Mouse (Mus musculus) kidney, adult 11 months (tissue): ENCODE data around the gene Smyd2.

ENCODE experiments used
- DNase-seq: peaks from one replicate; pipeline ENCODE4 v3.0.0; 2022

The Smyd2 gene

DNA sequence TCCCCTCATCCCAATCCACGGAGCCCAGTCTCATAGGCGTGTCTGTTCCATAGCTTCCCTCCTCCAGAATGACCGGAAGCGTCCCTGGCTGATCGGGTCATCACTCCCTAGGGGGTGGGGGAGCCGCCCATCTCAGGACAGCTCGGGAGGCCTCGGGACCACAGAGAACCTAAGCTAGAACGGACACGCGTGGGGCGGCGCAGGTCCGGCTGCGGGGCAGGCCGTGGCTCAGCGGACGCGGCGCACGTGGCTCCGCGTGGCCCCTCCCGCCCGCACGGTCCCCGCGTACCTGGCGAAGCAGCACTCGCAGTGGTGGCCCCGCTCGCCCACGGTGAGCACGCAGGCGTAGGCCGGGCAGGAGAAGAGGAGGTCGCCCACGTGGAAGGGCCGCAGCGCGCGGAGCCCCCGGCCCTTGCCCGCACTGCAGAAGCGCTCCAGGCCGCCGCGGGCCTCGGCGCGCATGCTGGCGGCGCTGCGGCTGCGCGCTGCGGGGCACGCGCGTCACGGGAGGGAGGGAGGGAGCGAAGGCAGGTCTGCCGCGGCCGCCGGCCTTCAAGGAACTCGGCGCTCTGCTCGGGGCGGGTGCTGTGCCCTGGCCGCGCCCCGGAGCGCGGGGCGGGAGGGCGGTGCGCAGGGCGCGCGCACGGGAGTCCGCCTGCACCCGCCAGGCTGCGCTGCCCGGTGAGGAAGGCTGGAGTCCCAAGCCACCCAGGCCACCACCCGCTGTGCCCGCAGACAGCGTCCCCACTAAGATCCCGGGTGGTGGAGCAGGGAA lies at the start of gene Smyd2:
Gene Smyd2, minus strand, starts transcription at position 546 of the 775 bp plus-strand sequence.
- DNase-seq = peak; percentile 70

DNA sequence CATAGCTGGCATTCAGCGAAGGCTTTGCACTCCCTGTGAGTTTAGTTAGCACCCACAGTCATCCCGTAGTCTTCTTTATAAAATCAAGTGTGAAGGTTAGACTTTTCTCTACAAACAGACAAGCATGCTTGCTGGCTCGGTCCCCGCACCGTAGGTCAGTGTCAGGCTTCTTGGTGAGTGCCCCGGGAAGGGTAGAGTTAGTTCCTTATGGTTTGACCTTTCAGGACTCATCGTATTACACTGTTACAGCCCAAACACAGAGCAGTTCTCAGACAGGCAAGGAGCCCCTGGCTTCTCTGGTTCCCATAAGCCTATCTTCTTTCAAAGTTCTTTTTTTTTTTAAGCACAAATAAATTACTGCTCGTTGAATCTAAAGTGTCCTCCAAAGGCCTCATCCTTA lies 48.2 kb upstream of the Smyd2 start:
- no peak for DNase-seq

DNA sequence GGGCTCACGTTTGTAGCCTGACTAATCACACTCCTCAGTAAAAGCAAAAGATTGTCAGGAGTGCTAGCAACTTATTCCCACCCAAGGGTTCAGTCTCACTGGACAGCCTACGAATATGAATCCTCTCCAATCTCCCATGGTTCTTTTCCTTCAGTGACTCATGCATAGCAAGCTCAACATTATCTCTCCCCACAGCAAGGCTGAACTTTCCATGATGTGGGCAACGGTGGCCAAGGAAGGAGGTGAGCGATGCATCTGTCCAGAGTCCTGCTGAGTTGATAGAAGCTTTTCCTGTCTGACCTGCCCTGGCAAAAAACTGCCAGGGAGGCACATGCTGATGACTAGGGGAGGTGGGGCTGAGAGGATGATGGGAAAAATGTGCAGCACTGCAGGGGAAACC lies 45.9 kb upstream of the Smyd2 start:
- no peak for DNase-seq

DNA sequence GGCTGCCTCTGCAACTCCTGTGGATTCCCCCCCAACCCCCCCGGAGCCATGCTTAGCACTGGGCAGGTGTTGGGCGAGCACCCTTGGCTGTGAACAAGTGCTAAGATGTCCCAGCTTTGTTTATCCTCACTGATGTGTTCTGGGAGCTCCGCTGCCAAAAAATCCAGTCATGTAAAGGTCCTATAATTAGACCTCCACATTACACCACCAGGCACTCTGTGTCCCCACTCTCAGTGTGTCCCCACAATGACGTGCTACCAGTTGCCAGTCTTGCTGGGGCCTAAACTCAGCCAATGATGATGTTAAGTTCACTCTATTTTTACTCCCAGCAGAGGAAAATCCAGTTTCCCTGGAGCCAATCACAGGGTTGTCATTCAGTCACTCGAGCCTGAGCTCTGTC lies 38.3 kb upstream of the Smyd2 start:
- no peak for DNase-seq

DNA sequence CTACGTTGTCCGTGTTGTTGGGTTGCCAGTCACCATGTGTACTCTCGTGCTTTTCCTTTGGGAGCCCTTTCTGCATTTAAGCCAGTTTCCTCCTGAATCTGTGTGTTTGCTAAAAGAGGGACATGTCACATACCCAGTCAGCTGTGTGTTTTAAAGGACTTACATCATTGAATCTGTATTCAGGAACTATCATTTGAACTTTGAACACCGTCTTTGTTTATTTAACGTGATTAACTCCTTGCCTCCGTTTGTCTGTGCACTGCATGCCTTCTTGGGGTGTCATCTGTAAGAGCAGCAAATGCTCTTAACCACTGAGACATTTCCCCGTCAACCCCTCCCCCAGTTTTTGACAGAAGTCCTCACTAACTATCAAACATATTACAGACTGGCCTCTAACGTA lies 37.6 kb upstream of the Smyd2 start:
- no peak for DNase-seq

DNA sequence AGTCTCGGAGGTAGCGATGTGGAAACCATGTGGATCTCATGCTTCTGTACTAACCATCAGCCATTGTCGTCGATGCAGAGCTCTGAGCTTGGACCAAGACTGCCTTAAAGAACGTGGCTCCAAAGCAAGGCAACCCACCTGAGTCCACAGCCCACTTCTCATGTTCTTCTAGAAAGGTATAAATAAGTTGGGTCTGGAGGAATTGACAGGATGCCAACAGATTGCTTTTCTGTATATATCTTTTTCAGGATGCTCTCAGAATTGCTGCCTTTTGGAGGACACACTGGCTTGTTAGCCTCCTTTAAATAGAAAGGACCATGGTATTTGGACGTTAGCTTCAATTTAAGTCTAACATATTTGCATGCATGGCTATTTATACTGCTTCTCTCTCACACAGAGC lies 29.7 kb upstream of the Smyd2 start:
- no peak for DNase-seq

DNA sequence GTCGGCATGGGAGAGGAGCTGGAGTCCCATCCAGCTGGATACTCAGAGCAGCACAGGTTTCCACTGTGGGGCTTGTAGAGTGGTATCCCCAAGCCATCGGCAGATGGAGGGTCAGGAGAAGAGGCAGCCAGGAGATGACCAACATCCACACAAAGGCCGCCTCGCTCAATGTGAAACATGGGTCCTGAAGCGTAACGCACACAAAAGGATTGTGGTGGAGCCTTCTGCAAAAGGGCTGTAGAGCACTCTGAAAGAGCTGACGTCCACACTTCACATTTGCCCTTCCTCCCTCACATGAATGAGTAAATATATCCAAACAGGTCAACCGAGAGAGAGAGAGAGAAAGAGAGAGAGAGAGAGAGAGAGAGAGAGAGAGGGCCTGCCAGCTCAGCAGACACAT lies 25.2 kb upstream of the Smyd2 start:
- no peak for DNase-seq

DNA sequence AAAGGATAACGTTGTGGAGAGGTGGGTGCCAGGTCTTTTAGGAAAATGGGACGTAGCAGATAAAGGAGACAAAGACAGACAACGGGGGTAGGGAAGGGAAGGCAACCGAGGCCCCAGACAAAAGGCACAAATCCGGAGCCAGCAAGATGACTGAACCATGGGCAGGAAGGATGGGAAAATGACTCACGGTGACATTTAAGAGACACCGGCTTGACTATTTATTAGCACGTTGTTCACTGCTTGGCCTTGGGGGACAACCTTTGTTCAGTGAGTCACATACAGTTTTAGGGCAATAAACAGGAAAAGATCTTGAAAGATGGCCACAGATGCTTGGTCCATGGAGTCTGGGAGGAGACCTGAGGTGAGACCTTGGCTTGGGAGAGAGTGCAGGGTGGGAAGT lies 24.0 kb upstream of the Smyd2 start:
- DNase-seq = no peak

DNA sequence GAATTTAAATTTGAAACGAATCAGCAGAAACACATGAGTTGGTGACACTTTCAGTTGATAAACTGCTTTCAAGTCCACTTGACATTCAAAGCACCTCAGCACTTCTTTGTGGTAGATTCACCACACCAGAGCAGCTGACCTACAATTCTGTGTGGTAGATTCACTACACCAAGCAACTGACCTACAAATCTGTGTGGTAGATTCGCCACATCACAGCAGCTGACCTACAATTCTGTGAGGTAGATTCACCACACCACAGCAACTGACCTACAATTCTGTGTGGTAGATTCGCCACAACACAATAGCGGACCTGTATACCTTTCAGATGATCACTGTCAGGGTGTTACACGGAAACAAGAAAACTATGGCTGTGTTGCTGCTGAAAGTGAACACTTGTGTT lies 19.6 kb upstream of the Smyd2 start:
- DNase-seq = no peak

DNA sequence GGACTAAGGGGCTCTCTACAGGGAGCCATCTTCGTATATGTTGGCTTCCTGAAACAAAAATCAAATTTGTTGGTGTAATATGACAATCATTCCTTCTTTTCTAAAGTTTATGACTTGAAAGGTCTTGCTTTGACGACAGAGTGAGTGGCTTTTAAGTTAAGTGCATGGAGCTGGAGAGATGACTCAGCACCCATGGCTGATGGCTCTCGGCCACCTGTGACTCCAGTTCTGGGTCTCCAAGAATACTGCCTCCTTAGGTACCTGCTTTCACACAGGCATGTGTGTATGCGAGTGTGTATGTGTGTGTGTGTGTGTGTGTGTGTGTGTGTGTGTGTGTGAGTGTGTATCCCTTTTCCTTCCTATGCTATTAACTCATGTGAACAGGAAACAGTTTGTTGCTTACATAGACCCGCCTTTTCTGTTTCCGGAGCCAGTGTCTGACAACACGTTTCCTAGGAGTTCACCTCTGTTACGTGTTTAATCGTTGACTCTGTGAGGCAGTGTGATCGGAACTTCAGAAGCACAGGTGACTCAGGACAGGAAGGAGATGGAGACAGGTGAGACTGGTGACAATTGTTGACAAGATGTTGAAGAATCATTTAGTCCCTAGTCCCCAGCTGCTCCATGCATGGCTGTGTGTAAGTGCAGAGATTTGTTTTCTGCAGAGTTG lies 14.4 kb upstream of the Smyd2 start:
- no peak for DNase-seq

DNA sequence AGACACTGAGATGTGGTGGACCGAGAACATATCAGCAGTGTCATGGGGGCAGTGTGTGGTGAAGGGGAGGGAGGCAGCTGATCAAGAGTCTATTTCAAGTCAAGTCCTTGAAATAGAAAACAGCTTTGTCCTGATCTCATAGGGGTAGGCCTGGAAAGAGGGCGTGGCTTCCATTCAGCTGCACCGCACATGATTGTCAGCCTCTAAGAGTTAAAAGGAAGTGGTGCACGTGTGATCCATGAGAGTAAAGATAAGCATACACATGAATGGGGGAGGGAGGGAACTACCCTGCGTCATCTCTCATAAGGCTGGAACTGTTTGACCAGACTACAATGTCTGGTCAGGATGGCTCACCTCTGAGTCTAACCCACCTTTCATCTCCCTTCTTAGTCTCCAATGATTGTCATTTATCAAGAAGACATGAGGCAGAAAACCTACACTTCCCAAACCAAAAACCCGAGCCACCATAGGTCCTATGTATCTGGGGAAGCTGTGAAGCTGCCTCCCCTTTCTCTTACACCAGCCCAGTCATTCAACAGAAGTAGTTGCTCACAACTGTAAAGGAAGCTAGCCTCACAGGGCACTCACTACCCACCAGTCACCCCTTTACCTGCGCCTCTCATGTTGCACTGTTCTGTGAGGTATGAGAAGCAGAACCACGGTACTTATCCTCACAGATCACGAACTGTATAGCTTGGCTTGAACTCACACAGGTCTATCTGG lies 11.5 kb upstream of the Smyd2 start:
- no peak for DNase-seq

DNA sequence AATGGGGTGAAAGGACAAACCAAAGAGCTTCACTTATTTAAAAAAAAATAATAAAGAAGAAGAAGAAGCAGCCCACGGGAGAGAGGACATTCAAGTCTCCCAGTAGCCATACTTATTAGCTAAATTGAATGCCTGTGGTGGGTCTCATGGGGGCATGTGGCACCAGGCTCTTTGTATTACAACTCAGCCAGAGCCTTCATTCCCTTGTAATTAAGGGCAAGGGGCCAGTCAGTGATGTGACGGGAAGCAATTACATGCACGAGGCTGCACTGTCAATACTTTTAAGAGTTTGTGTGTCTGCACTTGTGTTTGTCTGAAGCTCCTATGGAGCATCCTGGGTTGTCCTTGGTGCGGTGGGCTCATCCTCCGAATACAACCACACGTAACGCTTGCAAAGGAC lies 10.8 kb upstream of the Smyd2 start:
- DNase-seq = no peak

DNA sequence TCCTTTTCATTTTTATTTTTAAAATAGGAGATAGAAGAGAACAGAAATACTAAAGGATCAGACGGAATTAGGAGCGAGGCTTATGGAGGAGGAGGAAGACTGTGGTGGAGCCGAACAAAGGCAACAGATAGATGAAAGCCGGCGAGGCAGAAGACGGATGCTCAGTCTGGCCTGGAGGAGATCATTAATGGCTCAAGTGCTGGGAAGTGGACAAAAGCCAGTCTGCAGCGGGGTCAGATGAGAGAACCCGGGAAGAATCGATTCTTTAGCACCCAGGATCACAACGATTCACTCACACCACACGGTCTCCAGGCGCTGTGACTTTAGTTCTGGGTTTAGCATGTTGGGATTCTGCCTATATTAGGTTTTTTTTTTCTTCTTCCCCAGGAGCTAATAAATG lies 10.0 kb upstream of the Smyd2 start:
- DNase-seq = no peak

DNA sequence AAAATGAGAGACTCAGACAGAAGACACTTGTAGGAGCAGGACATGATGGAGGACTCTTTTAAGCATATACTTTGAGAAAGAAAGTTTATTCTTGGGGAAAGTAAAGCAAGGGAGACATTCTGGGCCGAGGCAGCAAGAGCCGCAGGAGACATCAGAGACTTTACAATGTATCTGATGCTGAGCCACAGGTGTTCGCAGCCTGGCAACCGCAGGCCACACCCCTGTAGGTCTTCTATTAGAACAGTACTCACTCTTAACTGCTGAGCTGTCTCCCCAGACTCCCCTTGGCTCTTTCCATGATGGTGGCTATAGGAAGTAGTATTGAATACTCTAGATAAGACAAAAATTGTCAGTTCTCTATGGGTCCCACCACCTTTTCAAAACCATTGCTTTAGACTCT lies 7.7 kb upstream of the Smyd2 start:
- no peak for DNase-seq

DNA sequence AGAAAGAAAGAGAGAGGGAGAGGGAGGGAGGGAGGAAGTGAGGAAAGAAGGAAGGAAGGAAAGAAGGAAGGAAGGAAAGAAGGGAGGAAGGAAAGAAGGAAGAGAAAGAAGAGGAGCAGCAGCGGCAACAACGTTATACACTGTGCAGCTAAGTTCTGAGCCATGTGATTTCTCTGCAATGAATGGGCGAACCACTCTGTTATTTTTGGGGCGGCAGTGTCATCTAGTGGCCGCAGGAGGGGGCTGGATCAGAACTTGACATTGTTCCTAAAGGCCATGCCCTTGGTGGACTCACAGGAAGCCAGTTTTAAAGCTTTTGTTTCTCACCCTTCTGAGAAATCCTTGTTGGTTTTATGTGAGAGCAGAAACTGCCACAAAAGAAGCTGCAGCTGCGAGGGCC lies 5.5 kb upstream of the Smyd2 start:
- DNase-seq = peak; percentile 59

DNA sequence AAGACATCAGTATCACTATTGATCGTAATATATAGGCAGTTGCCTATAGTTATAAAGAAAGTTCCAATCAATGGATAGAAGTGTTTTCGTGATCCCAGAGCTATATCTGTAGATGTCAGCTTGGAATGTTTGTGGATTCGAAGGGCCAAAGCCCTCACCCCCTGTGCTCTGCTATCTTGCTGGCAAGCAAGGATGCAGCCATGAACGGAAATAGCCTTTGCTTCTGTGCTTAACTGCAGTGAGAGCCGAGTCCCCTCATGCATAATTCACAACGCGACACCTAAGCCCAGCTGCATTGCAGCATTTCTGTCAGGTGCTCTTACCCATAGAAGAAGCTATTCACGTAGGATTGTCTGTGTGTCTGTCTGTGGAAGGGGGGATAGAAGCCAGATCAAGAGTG lies 4.1 kb upstream of the Smyd2 start:
- DNase-seq = no peak

DNA sequence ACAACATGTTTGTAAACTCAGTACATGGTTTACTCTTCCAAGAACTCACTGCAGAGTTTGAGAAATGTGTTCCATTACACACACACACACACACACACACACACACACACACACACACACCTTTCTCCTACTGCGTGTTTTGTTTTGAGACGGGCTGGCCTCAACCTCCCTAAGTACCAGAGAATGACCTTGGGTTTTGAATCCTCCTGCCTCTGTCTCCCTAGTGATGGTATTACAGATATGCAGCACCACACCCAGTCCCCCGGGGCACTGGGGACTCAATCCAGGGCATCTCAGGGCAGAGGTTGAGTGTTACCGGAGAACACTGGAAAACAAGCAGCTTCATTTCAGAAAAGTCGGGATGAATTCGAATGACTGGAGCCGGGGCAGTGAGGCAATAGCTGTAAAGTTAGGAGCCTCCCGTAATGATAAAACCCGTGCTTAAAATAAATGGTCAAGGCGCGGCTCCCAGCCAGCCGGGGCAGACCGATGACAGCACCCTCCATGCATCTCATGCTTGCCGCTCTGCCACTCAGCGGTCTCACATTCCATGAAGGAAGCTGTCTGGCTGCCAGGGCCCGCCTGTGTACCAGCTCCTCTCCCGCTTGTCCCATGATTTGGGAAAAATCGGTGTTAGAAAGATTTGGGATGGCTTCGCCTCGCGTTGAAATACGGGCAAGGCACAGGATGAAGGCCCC lies 1.9 kb upstream of the Smyd2 start:
- no peak for DNase-seq

DNA sequence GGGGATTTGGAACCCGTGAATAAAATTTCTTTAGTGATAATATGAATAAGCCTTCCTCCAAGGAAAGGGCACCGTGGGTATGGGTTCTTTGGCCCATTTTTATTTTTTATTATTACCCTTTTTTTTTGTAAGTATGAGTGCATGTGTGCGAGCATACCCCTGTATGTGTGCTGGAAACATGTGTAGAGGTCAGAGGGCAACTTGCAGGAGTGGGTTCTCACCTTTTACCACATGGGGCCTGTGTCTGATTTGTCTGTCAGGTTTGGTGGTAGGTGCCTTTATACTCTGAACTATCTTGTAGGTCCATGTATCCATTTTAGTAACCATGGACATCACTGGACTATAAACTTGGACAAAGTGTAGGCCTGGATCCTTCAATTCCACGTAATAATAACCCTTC lies 994 bp upstream of the Smyd2 start:
- DNase-seq = no peak

DNA sequence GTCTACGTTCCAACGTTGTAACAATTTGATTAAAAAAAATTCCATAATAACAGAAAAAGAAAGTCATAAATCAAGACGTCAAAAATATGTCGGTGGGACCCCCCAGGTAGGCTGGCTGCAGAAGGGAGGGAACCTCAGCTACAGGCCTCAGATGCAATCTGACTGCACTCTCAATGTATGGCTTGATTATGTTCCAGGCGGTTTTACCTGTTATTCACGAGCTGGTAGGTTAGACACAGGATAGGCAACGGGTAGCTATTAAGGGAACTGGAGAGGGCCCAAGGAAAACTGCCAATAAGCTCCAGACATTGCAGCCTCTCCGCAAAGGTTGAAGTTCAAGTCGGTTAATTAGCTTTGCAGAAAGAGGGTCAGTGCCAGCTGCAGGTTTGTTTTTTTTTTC lies 558 bp upstream of the Smyd2 start:
- DNase-seq = peak; percentile 72

DNA sequence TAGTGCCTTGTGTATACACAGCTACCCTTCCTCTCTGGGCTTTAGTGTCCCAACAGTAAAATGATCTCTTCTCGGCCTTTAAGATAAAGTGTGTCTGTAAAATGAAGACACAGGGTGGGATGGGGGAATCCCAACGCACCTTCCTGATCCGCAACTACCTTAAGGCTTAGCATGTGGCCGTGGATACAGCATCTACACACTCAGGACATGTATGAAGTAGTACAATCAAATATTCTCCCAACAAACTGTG lies 670 bp downstream of the Smyd2 start:
- DNase-seq = no peak

DNA sequence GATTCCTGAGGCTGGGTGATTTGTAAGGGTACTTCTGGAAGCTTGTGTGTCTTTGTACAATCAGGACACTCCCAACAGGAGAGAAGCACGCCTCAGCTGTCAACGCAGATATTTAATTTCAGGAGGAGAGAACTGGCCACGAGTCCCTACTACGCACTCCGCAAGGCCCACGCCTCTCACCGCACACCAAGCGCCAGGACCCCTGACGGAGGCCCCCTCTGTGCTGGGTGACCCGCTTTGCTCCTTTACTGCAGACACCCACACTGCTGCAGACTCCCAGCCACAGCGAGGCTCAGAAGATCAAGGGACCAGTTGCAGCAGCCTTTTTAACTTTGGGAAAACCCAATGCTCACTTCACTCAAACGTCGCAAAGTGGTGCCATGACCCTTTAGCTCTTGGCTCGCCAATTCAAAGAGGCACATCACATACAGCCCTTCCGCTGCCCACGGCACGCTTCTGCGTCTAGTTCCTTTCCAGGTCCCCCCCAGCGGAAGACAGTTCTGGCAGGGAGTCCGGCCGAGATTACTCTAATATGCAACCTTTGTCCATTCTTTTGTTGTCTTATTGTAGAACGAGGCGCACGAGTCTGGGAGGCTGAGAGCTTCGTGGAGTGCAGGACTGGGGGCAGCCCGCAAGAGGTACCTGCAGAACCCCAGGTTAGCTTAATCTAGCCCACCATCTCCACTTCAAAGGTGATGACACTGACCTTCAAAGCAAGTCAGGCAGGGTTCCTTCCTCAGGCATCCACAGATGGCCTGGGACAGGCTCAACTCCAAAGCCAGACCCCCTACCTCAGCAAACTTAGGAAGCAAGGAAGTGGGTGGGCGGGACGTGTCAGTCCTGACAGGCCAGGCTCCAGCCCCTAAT lies 1.2 kb downstream of the Smyd2 start:
- DNase-seq = no peak

DNA sequence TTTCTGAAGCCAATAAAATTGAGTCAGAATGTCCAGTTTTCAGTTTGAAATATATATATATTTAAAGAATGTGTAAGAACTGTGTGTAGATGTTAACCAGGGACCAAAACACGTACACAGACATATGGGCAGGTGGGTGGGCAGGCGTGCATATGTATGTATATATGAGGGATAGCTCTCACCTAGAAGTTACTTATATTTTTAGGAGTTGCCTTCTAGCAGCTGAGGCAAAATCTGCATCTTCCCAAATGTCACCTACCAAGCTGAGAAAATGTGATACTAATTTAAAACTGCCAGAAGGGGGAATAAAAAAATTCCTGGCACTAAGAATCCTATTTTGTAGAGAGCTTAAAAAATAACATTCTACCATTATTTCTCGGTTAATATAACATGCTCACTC lies 2.4 kb downstream of the Smyd2 start:
- DNase-seq = no peak

DNA sequence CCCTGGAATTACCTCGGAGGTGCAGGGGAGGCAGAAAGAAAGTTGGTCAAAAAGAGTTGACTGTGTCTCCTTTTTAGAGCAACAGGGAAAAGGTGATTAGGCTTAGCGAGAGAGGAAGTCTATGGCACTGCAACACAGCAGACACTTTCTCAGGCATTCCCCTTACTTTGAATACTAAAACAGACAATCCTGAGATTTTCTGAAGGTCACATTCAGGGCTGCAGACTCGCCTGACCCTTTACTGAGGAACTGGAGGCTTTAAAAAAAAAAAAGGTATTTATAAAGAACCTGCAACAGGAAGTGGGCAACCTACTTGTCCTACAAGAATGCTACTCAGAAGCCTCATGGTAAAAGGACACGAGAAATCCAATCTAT lies 5.0 kb downstream of the Smyd2 start:
- no peak for DNase-seq
